Mouse (Mus musculus) cerebellum, postnatal 10 days (tissue): ENCODE measurements around the gene Rab39.

Experiments used
- DNase-seq, 2 experiments: peaks; one replicate each; pipeline ENCODE4 v3.0.0; 2021; ENCODE audit warnings: mixed read lengths in 2 of 2

Gene Rab39

DNA sequence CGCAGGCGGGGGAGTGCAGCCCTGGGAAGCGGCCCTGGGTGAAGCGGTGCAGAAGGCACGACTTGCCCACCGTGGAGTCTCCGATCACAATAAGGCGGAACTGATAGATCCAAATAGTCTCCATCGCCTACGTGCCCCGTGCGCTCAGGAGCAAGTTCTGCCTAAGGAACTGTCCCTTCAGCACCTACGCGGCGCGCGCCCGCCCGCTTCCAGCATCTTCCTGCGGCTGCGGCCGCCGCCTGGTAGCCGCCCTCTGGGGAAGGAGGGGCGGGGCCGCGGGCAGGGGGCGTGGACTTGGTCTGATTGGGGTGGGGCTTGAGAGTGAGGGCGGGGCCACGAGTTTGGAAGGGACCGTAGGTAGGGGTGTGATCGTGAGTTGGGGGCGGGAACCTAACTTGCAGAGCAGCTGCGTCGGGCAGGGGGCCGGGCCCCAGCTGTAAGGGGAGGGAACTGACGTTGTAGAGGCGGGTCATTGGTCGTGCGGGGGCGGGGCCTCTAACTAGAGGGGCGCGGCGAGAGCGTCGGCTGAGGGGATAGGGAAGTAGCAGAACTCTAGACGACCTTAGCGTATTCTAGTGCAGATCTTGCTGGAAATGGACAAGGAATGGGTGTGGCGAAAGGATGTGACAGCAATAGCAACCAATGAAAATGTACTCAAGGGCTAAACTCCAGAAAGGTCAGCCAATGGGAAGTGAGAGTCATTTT is at the start of gene Rab39:
Gene Rab39 (minus strand): TSS at position 241 of the 705 bp plus-strand sequence.
- DNase-seq = peak; percentile 91 to 95

DNA sequence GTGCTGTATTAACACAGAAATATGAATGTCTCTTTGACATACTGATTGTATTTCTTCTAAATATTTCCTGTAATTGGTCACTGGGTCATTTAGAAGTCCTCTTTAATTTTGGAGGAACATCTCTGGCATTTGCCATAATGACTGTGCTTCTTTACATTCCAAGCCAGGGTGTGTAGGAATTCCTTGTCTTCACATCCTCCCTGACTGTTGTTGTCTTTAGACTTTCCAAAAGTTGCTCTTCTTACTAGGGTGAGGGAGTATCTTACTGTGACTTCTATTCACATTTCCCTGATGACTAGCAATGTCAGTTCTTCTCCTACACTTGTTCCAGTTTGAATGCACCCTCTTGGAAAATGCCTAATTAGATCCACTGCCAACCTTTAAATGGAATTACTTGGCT is 48.8 kb upstream of the Rab39 start:
- no peak for DNase-seq

DNA sequence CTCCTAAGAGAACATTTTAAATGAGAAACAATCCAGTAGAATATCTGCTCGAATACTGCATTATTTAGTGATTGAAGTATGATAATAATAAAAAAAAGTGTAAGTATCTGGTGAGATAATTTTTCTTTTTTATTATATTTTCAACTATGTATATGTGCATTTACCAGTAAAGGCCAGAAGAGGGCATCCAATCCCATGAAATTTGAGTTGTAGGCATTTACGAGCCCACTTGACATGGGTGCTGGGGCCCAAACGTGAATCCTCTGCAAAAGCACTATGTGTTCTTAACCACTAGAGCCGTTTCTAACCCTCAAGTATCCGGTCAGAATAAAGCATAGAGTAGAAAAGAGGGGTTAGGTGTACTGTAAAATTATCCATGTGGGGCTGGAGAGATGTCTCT is 44.9 kb upstream of the Rab39 start:
- DNase-seq = peak in 1 of 2 experiments; percentile 15

GRCm38 (mm10) chr9:53750411-53750810 is 44.4 kb upstream of the Rab39 start:
- no peak for DNase-seq

DNA sequence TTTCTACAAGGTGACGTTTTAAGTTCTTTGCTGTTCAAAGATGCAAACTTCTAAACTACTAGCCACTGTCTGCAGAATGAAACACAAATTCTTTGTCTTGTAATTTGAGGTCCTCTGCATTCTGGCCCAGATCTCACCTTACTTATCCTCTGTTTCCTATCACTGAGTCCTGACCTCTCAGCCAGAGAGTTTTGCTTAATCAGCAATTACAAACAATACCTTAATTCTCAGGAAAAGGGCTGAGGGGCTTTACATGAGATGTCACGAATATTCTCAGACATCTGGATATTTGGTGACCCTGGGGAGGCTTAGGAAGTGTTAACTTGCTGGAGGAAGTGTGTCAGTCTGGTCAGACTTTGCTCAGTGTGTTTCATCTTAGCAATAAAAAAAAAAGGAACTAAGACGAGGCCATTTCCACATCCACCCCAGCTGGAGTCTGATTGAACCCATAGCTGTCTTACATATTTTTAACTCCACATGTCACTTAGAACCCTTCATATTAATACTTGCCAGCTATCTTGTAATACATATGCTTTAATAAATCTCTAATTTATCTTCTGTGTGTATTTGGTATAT is 34.9 kb upstream of the Rab39 start:
- DNase-seq = no peak

DNA sequence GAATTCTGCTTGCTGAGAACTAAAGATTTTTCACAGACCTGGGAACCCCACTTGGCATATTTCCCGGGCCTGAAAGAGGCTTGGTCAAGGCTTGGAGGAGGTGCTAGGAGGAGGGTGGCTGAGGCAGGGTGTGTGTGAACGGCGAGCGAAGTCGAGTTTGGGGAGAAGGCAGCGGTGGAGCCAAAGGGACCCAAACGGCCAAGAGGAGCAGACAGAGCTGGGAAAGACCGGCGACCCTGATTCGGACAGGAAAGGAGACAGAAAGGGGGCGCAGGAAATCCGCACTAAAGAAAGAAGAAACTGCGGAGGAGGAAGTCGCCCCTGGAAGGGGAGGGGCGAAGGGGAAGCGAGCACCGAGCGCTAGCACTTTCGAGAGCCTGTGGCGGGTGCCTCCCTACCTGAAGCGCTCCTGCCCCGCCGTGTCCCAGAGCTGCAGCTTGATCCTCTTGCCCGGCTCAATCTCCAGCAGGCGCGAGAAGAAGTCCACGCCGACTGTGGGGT is 491 bp downstream of the Rab39 start:
- DNase-seq = peak; percentile 62 to 68

DNA sequence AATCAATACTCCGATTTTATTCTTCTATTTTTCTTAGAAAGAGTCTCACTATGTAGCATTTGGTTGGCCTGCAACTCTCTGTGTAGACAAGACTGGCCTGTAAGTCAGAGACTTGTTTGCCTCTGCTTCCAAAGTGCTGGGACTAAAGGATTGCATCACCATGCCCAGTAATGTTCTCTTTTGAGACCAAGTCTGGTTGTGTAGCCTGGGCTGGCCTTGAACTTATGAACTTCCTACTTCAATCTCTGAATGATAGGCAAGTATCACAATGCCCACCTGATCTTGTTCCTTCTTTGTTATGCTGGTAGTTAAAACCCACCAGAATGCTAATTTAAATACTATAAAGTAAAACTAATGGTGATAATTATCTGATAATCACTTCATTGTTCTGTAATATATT is 3.0 kb downstream of the Rab39 start:
- DNase-seq = no peak

DNA sequence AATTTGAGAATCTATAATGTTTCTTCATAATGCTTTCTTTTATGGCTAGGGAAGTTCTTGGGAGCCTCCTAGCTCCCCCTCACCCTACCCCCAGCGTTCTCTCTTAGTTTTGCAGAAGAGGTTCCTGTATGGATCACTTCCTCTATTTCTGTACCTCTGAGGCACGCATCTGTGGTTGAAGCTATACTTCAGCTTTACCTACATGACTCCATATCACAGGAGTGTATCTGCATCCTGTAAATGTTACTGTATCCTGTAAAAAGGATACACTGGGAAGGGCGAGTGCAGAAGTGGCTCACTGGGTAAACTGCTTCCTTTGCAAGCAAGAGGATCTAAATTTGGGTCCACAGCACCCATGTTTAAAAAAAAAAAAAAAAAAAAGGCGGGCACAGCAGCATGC is 5.5 kb downstream of the Rab39 start:
- DNase-seq = no peak

DNA sequence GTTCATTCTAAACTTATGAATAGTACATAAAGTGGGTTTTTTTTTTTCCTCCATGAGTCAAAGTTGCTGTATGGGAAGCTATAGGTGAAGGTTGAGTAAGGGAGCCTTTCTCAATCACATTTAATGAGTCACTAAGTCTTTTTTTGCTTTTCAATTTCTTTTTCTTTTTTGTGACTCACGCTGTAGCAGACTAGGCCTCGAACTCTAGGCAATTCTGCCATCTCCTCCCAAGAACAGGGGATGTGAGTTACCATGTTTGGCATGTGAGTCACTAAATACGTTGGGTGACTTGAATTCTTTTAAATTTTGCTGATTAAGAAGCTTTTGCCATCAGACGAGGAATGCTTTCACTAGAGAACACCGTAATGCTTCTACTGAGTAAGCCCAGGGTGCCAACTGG is 10.2 kb downstream of the Rab39 start:
- DNase-seq = no peak

GRCm38 (mm10) chr9:53693718-53694117 is 12.3 kb downstream of the Rab39 start:
- no peak for DNase-seq

DNA sequence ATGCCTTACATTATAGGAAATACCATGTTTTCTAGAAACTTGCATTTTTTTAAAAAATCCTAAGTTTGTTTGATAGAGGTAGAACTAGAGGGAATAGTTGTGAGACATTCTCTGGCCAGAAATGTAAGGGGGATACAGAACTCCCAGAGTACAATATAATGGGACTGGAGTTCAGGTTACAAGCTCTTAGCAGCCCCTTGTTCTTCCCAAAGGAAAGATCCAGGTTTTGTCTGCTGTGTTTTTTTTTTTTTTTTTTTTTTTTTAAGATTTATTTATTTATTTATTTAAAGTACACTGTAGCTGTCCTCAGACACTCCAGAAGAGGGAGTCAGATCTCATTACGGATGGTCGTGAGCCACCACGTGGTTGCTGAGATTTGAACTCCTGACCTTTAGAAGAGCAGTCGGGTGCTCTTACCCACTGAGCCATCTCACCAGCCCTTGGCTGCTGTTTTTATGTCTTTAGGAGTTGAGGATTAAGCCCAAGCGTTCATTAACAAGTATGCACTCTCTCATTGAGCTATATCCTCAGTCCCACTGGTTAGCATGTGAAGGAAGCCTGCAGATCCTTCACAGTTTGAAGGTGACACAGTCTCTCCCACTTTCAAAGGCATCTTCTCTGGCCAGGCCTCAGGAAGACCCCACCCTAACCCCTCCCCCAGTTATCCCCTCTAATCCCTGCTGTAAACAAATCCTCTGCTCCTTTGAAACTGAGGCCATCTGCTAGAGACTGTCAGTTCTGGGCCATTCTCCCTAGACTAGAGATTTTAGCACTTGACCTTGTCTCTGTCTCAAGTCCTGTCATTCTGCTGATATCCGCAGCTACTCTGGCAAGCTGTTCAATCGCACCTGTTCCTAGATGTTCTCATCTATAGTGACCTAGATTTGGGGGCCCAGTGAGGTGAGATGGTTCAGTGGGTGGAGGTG is 14.0 kb downstream of the Rab39 start:
- no peak for DNase-seq

DNA sequence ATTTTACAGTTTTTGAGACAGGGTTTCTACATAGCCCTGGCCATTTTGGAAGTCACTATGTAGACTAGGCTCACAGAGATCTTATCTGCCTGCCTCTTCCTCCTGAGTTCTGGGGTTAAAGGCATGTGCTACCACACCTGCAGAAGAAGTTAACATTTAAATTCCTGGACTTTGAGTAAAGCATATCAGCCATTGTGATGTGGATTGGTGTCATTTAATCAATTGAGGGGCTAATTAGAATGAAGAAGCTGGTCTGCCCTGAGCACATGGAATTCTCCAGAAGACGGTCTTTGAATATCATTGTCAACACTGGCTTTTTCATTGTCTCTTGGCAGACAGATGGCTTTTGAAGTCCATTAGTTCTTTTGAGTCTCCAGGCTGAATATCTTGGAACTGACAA is 25.2 kb downstream of the Rab39 start:
- DNase-seq = no peak

DNA sequence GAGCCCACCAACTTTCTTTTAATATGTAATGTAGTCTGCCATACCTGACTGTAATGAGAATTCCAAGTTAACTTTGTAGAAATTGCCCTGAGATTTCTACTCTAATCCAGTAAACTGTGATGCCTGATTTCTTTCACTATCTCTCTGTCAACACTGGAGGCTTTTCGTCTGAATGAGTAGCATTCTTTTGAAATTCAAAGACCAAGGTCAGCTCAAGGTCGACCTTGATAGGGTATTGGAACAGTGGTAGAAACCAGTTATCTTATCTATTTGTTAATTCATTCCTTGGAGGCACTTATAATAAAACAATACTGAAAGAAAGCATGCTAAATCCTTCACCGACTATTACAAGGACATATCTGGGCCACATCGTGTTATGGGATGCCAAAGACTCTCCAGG is 29.1 kb downstream of the Rab39 start:
- no peak for DNase-seq

- DNase-seq = peak; percentile 90 to 93
Observed at GRCm38 (mm10) chr9:53673571-53673970, 32.5 kb downstream of the Rab39 start.

DNA sequence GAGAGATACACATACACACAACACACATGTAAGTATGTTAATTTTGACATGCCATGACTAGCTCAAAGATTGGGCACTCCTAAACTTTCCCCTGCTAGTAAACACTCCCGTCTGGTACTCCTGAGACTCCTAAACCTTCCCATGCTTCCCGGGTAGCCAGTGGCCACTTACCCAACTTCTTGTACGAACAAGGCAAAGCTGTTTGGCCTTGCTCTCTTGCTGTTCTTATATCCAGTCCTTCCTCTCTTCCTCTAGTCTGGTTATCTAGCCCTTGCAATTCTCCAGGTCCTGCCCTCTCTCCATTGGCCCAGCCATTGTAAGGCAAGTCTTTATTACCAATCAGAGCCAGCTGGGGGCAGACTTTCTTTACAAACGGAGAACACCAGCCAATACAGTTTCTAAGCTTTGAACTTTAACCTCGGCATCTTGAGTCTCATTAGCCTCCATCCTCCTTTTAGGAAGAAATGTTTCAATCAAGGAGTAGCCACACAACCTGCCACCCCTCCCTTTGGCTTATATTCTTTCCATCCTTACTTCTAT is 36.3 kb downstream of the Rab39 start, which contains the start of gene Cul5:
Gene Cul5 (minus strand): TSS at position 335 of the 540 bp plus-strand sequence.
- peak; percentile 55 for DNase-seq

- peak; percentile 98 for DNase-seq
Observed at GRCm38 (mm10) chr9:53667020-53667669, 38.9 kb downstream of the Rab39 start.

GRCm38 (mm10) chr9:53666665-53667019 is 39.4 kb downstream of the Rab39 start:
- no peak for DNase-seq

- DNase-seq = no peak
Observed at GRCm38 (mm10) chr9:53665428-53665827, 40.6 kb downstream of the Rab39 start.

GRCm38 (mm10) chr9:53664819-53665218 is 41.2 kb downstream of the Rab39 start:
- no peak for DNase-seq

GRCm38 (mm10) chr9:53634796-53635195 is 71.2 kb downstream of the Rab39 start:
- DNase-seq = no peak
